Mouse (Mus musculus) liver, embryonic 14.5 days (tissue): ENCODE data around the gene Cspg4.

Source experiments
- CTCF ChIP-seq: IDR thresholded peaks from 2 replicates; pipeline ENCODE4 v1.5.1; 2016; ENCODE audit warnings: antibody characterized with exemption, low read depth, control low read depth
- EP300 ChIP-seq: IDR thresholded peaks from 2 replicates; pipeline ENCODE4 v1.6.1; 2016; ENCODE audit warnings: antibody characterized with exemption, low read depth

DNA sequence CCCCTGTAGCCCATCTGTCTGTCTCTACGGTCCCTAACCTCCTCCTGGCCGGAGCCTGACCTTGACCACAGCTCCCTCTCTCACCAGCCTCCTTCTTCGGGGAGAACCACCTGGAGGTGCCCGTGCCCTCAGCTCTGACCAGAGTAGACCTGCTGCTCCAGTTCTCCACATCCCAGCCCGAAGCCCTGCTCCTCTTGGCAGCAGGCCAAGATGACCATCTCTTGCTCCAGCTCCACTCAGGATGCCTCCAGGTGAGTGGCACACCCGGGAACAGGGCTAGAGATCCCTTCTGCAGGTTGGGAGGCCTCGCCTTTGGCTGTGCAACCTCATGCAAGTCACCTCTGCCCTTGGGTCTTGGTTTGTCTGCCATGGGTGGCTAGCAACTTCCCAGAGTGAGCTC, 18.6 kb downstream of the Cspg4 start:
- TF ChIP-seq CTCF, result no peak
- TF ChIP-seq EP300, result no peak
